Mouse (Mus musculus): ENCODE data around the gene 4932438H23Rik.

4932438H23Rik gene

DNA sequence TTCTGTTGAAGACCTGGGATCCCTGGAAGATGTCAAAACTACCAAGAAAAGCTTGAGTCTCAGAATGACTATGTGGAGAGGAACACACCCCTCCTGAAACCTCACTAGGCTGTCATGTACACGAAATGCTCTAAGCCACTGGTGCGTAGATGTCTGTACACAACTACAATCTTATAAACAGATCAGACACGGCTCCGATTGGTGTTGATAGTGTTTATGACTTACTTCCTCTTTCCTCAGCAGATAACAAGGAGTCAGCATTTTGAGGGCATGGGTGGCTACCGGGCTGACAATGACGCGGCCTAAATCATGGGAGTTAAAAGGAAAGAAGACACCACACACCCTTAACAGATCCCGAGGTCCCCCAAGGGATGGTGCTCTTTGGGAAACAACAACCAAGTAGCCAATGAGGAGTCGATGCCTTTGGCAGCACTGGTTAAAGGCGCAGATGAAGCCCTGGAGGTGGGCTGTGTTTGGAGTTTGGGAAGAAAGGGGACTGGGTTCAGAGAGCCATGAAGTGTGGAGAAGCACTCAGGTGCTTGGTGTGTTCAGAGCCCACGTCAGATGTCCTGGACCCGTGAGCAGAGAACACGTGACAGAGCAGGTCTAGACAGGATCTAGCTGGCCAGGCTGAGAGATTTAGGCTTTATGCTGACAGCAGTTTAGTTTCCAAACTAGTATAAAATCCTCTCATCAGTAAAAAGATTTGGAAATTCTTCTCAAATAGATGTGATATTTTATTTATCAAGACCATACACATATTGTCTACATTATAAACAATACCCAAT lies 33.2 kb downstream of the 4932438H23Rik start:
- DNase-seq (ENCODE audit: inconsistent age in 2 of 2, low spot score in 1 of 2) = no peak

DNA sequence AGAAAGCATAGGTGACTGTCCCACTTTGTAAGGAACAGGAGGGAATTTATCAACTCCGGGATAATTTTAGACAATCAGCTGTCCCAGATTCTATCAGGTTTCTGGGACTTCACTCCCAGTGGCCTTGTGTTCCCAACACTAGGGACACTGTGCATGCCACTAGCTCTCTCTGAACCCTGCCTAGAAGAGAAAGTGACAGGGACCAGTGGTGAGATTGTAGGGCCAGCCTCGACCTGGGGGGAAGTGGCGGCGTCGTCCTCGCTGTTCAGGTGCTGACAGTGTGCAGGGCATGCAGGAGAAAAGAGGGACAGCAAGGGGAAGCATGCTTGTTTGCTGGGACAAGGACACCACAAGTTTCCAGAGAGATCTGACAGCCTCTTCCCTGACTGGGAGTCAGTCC lies 37.2 kb downstream of the 4932438H23Rik start:
- DNase-seq (ENCODE audit: inconsistent age in 2 of 2, low spot score in 1 of 2) = no peak

GRCm38 (mm10) chr16:91057261-91057660 lies 37.7 kb downstream of the 4932438H23Rik start:
- DNase-seq (ENCODE audit: inconsistent age in 2 of 2, low spot score in 1 of 2) = no peak

DNA sequence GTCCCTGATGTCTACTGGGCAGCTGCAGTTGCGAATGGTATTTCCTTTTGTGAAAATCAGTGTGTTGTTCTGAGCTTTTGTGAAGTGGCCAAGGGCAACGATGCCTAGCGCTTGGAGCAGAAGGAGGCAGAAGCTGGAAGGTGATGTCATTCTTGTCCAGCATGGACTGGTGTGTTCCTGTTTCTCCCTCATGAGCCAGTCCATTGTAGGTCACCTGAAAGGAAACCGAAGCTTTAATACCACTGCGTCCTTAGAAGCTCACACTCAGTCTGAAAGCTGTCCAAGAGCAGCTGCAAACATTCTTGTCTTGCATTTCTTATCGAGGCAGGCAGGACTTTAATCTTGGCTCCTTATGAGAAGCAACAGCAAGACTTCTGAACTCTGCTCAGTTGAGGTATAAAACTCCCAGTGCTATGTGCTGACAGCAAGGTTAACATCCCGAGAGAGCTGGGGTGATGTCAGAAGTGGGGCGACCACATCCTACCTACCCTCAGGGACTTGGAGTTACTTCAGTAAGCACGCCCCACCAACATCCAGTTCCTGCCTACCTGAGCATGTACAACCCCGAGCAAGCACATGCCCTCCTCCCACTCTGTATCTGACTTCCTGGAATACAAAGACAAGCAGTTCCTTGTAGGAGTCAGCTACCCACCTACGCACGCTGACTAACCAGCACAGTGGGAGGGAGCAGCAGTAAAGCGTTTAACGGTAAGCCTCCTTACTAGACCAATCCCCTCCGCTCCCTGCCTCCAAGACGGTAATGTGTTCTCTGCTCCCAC lies 38.7 kb downstream of the 4932438H23Rik start:
- DNase-seq (ENCODE audit: inconsistent age in 2 of 2, low spot score in 1 of 2) = no peak

- no peak for DNase-seq (ENCODE audit: inconsistent age in 2 of 2, low spot score in 1 of 2)
These were observed 39.8 kb downstream of the 4932438H23Rik start for GRCm38 (mm10) chr16:91055150-91055549.

DNA sequence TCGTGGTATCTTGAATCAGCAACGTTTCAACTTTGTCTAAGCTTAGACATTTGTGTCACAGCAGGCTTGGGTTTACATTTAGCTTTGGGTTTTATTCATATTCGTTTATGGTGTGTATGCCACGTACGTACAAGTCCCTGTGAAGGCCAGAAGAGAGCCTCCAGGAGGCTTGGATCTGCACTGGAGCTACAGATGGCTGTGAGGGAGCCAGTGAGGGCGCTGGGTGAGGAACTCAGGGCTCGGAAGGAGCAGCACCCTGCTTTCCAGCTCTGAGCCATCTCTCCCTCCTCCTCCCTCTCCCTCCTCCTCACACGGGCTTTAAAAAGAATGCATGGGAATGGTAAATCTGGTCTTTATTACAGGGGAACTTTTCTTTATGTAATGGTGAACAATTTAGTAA lies 41.3 kb downstream of the 4932438H23Rik start:
- DNase-seq (ENCODE audit: inconsistent age in 2 of 2, low spot score in 1 of 2) = no peak

DNA sequence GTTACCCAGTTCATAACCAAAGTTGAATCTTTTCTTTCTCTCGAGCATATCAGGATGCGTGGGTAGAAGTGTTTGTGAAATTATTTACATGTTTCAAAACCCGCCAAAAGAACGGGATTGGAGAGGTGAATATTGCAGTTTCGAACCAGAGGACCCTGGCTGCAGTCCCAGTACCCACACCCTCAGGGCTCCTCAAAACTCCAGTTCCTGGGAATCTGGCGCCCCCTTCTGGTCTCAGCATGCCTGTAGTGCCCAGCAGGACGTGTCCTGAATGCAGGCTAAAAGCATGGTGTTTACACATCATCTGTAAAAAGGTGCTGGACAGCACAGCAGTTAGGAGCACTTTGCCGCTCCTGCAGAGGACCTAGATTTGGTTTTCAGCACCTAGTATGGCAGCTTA lies 49.4 kb downstream of the 4932438H23Rik start:
- DNase-seq (ENCODE audit: inconsistent age in 2 of 2, low spot score in 1 of 2) = peak; percentile 37 to 66

- peak; percentile 99 to 100 for DNase-seq (ENCODE audit: inconsistent age in 2 of 2, low spot score in 1 of 2)
These were observed 50.4 kb downstream of the 4932438H23Rik start, which contains the start of gene Paxbp1 for GRCm38 (mm10) chr16:91044270-91045182. Gene Paxbp1 (minus strand): TSS chr16:91044543.

DNA sequence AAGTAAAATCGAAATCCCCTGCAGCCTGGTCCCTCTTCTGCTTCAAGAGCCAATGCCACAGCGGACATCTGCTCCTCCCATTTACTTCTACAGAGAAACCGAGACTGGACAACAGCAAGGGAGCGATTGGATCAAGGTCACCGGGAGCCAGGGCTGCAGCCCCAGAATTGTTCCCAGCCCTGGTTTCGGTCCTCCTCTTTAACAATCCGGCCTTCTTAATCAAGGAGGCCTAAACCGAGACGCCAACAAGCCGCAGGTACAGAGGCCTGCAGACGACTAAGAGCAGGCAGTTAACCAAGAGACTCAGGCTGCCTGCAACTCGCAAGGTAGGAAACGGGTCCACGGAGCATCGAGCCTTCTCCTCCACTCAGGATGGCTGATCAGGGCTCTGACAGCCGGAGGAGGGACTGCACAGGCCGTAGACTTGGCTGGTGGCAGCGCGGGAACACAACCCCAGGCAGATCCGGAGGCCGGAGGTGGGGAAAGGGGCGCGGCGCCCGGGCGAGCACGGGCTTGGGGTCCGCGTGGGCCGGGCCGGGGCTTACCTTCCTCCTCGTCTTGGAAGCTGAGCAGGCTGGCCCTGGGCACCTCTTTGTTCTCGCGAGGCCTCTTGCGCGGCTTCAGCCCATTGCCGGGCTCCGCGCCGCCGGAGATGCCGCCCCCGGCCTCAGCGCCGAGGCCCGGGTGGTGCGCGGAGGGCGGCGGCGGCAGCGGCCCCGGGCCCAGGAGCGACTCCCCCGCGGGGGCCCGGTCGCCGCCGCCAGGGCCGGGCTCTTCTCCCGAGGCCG lies 51.3 kb downstream of the 4932438H23Rik start:
- DNase-seq (ENCODE audit: inconsistent age in 2 of 2, low spot score in 1 of 2) = peak; percentile 69 to 89

DNA sequence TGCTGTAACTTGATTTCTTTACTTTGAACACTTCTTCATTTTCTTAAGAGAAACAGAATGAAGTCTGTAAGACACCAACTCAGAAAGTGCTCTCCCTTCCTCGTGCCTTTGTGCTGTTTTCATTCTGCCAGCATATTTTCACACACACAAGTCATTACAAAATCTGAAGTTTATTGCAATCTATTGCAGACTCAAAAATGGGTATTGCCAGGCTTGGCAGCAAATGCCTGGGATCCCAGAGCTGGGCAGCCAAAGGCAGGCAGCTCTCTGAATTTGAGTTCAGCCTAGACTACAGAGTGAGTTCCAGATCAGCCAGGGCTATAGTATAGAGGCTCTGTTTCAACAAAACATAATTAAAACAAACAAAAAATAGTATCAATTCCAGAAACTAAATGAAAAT lies 52.3 kb downstream of the 4932438H23Rik start:
- DNase-seq (ENCODE audit: inconsistent age in 2 of 2, low spot score in 1 of 2) = peak in 1 of 2 experiments; percentile 61

GRCm38 (mm10) chr16:91035866-91036265 lies 59.1 kb downstream of the 4932438H23Rik start:
- no peak for DNase-seq (ENCODE audit: inconsistent age in 2 of 2, low spot score in 1 of 2)

GRCm38 (mm10) chr16:91030751-91031150 lies 64.2 kb downstream of the 4932438H23Rik start:
- no peak for DNase-seq (ENCODE audit: inconsistent age in 2 of 2, low spot score in 1 of 2)

GRCm38 (mm10) chr16:91029901-91030300 lies 65.0 kb downstream of the 4932438H23Rik start:
- DNase-seq (ENCODE audit: inconsistent age in 2 of 2, low spot score in 1 of 2) = no peak

- DNase-seq (ENCODE audit: inconsistent age in 2 of 2, low spot score in 1 of 2) = peak; percentile 18 to 72
These were observed 65.7 kb downstream of the 4932438H23Rik start for GRCm38 (mm10) chr16:91029161-91029743.

DNA sequence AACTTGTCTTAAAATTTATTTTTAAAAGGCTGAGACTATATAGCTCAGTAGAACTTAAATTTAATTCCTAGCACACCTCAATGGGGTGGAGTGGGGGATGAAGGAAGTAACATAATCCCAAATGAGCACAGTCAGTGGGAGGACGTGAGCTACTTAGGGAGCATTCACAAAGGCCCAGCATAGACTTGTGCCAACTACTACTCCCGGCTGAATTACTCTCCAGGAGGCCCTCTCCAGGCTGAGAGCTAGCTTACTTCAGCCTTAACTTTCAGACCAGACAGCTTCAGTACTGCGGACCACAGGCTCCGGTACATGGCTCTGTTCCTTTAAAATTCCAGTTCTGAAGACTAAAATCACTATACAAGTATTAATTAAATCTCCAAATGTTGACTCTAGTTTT lies 68.6 kb downstream of the 4932438H23Rik start:
- no peak for DNase-seq (ENCODE audit: inconsistent age in 2 of 2, low spot score in 1 of 2)

- peak in 1 of 2 experiments; percentile 44 for DNase-seq (ENCODE audit: inconsistent age in 2 of 2, low spot score in 1 of 2)
These were observed 71.5 kb downstream of the 4932438H23Rik start for GRCm38 (mm10) chr16:91023384-91023783.

- DNase-seq (ENCODE audit: inconsistent age in 2 of 2, low spot score in 1 of 2) = no peak
These were observed 74.0 kb downstream of the 4932438H23Rik start for GRCm38 (mm10) chr16:91020842-91021483.

DNA sequence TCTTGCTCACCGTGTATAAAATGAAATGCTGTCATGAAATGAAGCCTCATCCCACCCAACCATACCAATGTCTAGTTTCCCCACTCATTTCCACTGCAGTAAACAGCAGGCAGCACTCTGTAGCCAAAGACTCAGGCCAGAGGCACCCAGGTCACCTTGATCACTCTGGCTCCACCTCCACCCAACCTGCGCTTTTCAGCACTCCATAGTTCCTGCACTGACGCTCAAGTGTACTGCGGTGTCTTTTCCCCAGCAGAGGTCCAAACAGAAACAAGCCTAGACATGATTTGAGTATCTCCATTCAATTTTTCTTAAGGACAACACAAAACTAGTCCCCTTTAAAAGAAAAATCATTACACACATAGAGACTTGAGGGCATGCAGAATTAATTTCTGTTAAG lies 75.4 kb downstream of the 4932438H23Rik start:
- DNase-seq (ENCODE audit: inconsistent age in 2 of 2, low spot score in 1 of 2) = no peak

GRCm38 (mm10) chr16:91015761-91016160 lies 79.2 kb downstream of the 4932438H23Rik start:
- DNase-seq (ENCODE audit: inconsistent age in 2 of 2, low spot score in 1 of 2) = peak; percentile 35 to 77
